Mouse (Mus musculus) MEL (cell line): ENCODE results near the gene Irx2. TPM values are rescaled to one million over a fixed set of nuclear protein-coding genes. Genes with fewer than 3 reads are reported as not detected.

Experiments used
- DNase-seq: peaks from one replicate; pipeline ENCODE4 v3.0.0; 2011; ENCODE audit warnings: low read depth, low spot score
- H3K27ac ChIP-seq: 2 replicates; pipeline ENCODE4 v1.5.1; 2012; ENCODE audit warnings: low read depth, mild to moderate bottlenecking, control low read depth, low read length, moderate library complexity; ENCODE audit not compliant: control insufficient read depth
- H3K27me3 ChIP-seq, 2 experiments: fragments of 150-350 bp in 1 of 2; sonication (generic) in 1 of 2; 2 replicates each; pipeline ENCODE4 v1.6.1; 2012; ENCODE audit warnings: low read length in 2 of 2, mild to moderate bottlenecking in 2 of 2, improper control_type of control experiment in 1 of 2, moderate library complexity in 1 of 2; ENCODE audit not compliant: insufficient read depth in 2 of 2, control insufficient read depth in 1 of 2
- H3K36me3 ChIP-seq, 2 experiments: 2 replicates each; pipeline ENCODE4 v1.6.1; 2012 to 2014; ENCODE audit warnings: low read length in 2 of 2, improper control_type of control experiment in 1 of 2, inconsistent platforms in 1 of 2, mild to moderate bottlenecking in 1 of 2; ENCODE audit not compliant: insufficient read depth in 2 of 2, control insufficient read depth in 1 of 2
- H3K4me1 ChIP-seq, 2 experiments: fragments of 150-350 bp in 1 of 2; sonication (generic) in 1 of 2; 2 replicates each; pipeline ENCODE4 v1.6.1; 2012; ENCODE audit warnings: low read length in 2 of 2, improper control_type of control experiment in 1 of 2, mild to moderate bottlenecking in 1 of 2; ENCODE audit not compliant: insufficient read depth in 2 of 2, control insufficient read depth in 1 of 2
- H3K4me3 ChIP-seq, 2 experiments: fragments of 150-350 bp in 1 of 2; sonication (generic) in 1 of 2; 2 replicates each; pipeline ENCODE4 v1.5.1; 2012; ENCODE audit warnings: low read depth in 2 of 2, low read length in 2 of 2, mild to moderate bottlenecking in 2 of 2, moderate library complexity in 2 of 2, control low read depth in 1 of 2, improper control_type of control experiment in 1 of 2; ENCODE audit not compliant: control insufficient read depth in 1 of 2, insufficient read depth in 1 of 2
- H3K79me2 ChIP-seq: 2 replicates; pipeline ENCODE4 v1.6.1; 2012; ENCODE audit warnings: mild to moderate bottlenecking, low read length, moderate library complexity; ENCODE audit not compliant: control insufficient read depth, poor library complexity, insufficient read depth
- H3K9ac ChIP-seq: 2 replicates; pipeline ENCODE4 v1.6.1; 2012; ENCODE audit warnings: low read depth, mild to moderate bottlenecking, control low read depth, low read length, moderate library complexity; ENCODE audit not compliant: control insufficient read depth, poor library complexity, severe bottlenecking
- H3K9me3 ChIP-seq: fragments of 150-350 bp; sonication (generic); replicated peaks from 2 replicates; pipeline ENCODE4 v1.6.1; 2012; ENCODE audit warnings: mild to moderate bottlenecking, low read length, improper control_type of control experiment, moderate library complexity; ENCODE audit not compliant: insufficient read depth
- BHLHE40 ChIP-seq: IDR thresholded peaks from 2 replicates; pipeline ENCODE4 v1.6.1; 2012; ENCODE audit warnings: low read depth, mild to moderate bottlenecking, inconsistent platforms, low read length, improper control_type of control experiment, borderline replicate concordance
- CHD1 ChIP-seq: IDR thresholded peaks from 2 replicates; pipeline ENCODE4 v1.6.1; 2012; ENCODE audit warnings: low read depth, mild to moderate bottlenecking, inconsistent platforms, low read length, improper control_type of control experiment
- ETS1 ChIP-seq: IDR thresholded peaks from 2 replicates; pipeline ENCODE4 v1.6.1; 2012; ENCODE audit warnings: low read depth, mild to moderate bottlenecking, inconsistent platforms, low read length, improper control_type of control experiment, moderate library complexity
- GABPA ChIP-seq: IDR thresholded peaks from 2 replicates; pipeline ENCODE4 v1.6.1; 2012; ENCODE audit warnings: low read depth, mild to moderate bottlenecking, inconsistent platforms, low read length, improper control_type of control experiment, moderate library complexity
- JUND ChIP-seq: IDR thresholded peaks from 2 replicates; pipeline ENCODE4 v1.6.1; 2011; ENCODE audit warnings: low read depth, mild to moderate bottlenecking, improper control_type of control experiment, low read length
- MAFK ChIP-seq: IDR thresholded peaks from 2 replicates; pipeline ENCODE4 v1.6.1; 2011; ENCODE audit warnings: low read depth, mild to moderate bottlenecking, low read length, improper control_type of control experiment, borderline replicate concordance
- MAZ ChIP-seq: IDR thresholded peaks from 2 replicates; pipeline ENCODE4 v1.6.1; 2012; ENCODE audit warnings: low read depth, mild to moderate bottlenecking, inconsistent platforms, low read length, improper control_type of control experiment
- MXI1 ChIP-seq: IDR thresholded peaks from 2 replicates; pipeline ENCODE4 v1.6.1; 2011; ENCODE audit warnings: mild to moderate bottlenecking, low read depth, low read length, improper control_type of control experiment
- MYB ChIP-seq: IDR thresholded peaks from 2 replicates; pipeline ENCODE4 v1.6.1; 2011; ENCODE audit warnings: mild to moderate bottlenecking, low read depth, low read length, improper control_type of control experiment
- NELFE ChIP-seq: IDR thresholded peaks from 2 replicates; pipeline ENCODE4 v1.6.1; 2011; ENCODE audit warnings: low read depth, low read length, improper control_type of control experiment
- NRF1 ChIP-seq: IDR thresholded peaks from 2 replicates; pipeline ENCODE4 v1.6.1; 2014; ENCODE audit warnings: low read depth, mild to moderate bottlenecking, inconsistent platforms, low read length, improper control_type of control experiment, moderate library complexity; ENCODE audit not compliant: poor library complexity, insufficient read depth, severe bottlenecking
- POLR2AphosphoS2 ChIP-seq: IDR thresholded peaks from 2 replicates; pipeline ENCODE4 v1.6.1; 2011; ENCODE audit warnings: low read length, improper control_type of control experiment
- RAD21 ChIP-seq: IDR thresholded peaks from 2 replicates; pipeline ENCODE4 v1.6.1; 2011; ENCODE audit warnings: mild to moderate bottlenecking, low read depth, low read length, improper control_type of control experiment
- RCOR1 ChIP-seq: IDR thresholded peaks from 2 replicates; pipeline ENCODE4 v1.6.1; 2012; ENCODE audit warnings: low read depth, mild to moderate bottlenecking, inconsistent platforms, low read length, improper control_type of control experiment
- SMC3 ChIP-seq: IDR thresholded peaks from 2 replicates; pipeline ENCODE4 v1.6.1; 2011; ENCODE audit warnings: low read depth, low read length, improper control_type of control experiment
- TAL1 ChIP-seq: IDR thresholded peaks from 2 replicates; pipeline ENCODE4 v1.6.1; 2012; ENCODE audit warnings: mild to moderate bottlenecking, inconsistent platforms, low read length, moderate library complexity, mixed read lengths
- TCF12 ChIP-seq: IDR thresholded peaks from 2 replicates; pipeline ENCODE4 v1.6.1; 2014; ENCODE audit warnings: low read depth, mild to moderate bottlenecking, inconsistent platforms, low read length, improper control_type of control experiment, moderate library complexity
- UBTF ChIP-seq: IDR thresholded peaks from 2 replicates; pipeline ENCODE4 v1.6.1; 2012; ENCODE audit warnings: low read depth, mild to moderate bottlenecking, inconsistent platforms, low read length, improper control_type of control experiment, moderate library complexity, borderline replicate concordance; ENCODE audit not compliant: insufficient read depth
- USF1 ChIP-seq: IDR thresholded peaks from 2 replicates; pipeline ENCODE4 v1.6.1; 2014; ENCODE audit warnings: low read depth, mild to moderate bottlenecking, inconsistent platforms, low read length, improper control_type of control experiment, moderate library complexity
- USF2 ChIP-seq, 2 experiments: IDR thresholded peaks; 2 replicates each; pipeline ENCODE4 v1.6.1; 2011 to 2012; ENCODE audit warnings: improper control_type of control experiment in 2 of 2, low read length in 2 of 2, borderline replicate concordance in 1 of 2, inconsistent platforms in 1 of 2, low read depth in 1 of 2, mild to moderate bottlenecking in 1 of 2; ENCODE audit not compliant: insufficient read depth in 1 of 2
- ZMIZ1 ChIP-seq: IDR thresholded peaks from 2 replicates; pipeline ENCODE4 v1.6.1; 2012; ENCODE audit warnings: low read depth, mild to moderate bottlenecking, inconsistent platforms, low read length, improper control_type of control experiment, moderate library complexity
- ZNF384 ChIP-seq: IDR thresholded peaks from 2 replicates; pipeline ENCODE4 v1.6.1; 2012; ENCODE audit warnings: low read depth, mild to moderate bottlenecking, inconsistent platforms, low read length, improper control_type of control experiment
- polyA plus RNA-seq, 2 experiments: library from polyadenylated mRNA; stranded (reverse) in 1 of 2; unstranded in 1 of 2; fragments of >175 nt in 1 of 2; fragments of >200 nt in 1 of 2; gene quantifications; 2 replicates each; pipeline versions ENCODE4 v1.2.1 to v1.2.4; 2012; ENCODE audit warnings: low replicate concordance in 2 of 2, low read depth in 1 of 2; ENCODE audit not compliant: insufficient read length in 2 of 2, insufficient read depth in 1 of 2, missing spikeins in 1 of 2
- total RNA-seq: library from RNA; depleted of rRNA; stranded (reverse); fragments of 300-350 nt; gene quantifications from 2 replicates; pipeline ENCODE4 v1.2.3, GENCODE M21; 2012

Irx2 gene
- total and polyA plus RNA-seq, 3 experiments: not detected

DNA sequence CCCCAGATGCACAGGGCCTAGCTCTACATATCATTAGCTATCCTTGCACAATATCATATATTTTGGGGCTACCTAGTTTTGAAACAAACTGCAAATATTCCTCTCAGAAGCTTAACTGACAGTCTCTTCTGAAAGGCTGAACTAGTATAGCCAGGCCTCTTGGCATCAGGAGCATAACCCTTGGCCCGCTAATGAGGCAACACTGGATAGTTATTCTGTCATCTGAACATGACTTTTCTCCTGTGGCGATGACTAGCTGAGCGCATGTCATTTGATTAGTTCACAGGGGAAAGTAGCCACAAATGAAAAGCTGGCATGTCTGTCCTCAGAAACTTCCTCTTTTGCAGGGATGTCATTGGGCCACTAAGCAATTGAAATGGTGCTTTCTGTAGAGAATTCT is 29.4 kb upstream of the Irx2 start:
- H3K4me1 ChIP-seq: no peaks in the 10 kb centered on the region
- H3K4me3 ChIP-seq: no peak overlapping the region
- TF ChIP-seq USF1: no peak
- TF ChIP-seq TCF12: no peak
- no peak for TF ChIP-seq ZMIZ1
- no peak for TF ChIP-seq MAZ
- TF ChIP-seq UBTF: no peak
- no peak for TF ChIP-seq POLR2AphosphoS2
- TF ChIP-seq ETS1: no peak
- TF ChIP-seq TAL1: no peak
- TF ChIP-seq MAFK: no peak
- TF ChIP-seq SMC3: no peak
- no peak for TF ChIP-seq GABPA
- no peak for TF ChIP-seq BHLHE40
- no peak for TF ChIP-seq NELFE
- no peak for TF ChIP-seq USF2 (IDR thresholded peaks at IDR 0.05; ENCODE audit: borderline replicate concordance in 1 of 2, insufficient read depth in 1 of 2, low read depth in 1 of 2, low read length in 2 of 2)
- no peak overlapping the region for H3K9ac ChIP-seq
- no peaks in the 10 kb centered on the region for H3K9me3 ChIP-seq
- no peaks in the 10 kb centered on the region for H3K27me3 ChIP-seq
- no peaks in the 10 kb centered on the region for H3K36me3 ChIP-seq
- H3K27ac ChIP-seq: no peak overlapping the region
- H3K79me2 ChIP-seq: no peaks in the 10 kb centered on the region
- no peak for DNase-seq

DNA sequence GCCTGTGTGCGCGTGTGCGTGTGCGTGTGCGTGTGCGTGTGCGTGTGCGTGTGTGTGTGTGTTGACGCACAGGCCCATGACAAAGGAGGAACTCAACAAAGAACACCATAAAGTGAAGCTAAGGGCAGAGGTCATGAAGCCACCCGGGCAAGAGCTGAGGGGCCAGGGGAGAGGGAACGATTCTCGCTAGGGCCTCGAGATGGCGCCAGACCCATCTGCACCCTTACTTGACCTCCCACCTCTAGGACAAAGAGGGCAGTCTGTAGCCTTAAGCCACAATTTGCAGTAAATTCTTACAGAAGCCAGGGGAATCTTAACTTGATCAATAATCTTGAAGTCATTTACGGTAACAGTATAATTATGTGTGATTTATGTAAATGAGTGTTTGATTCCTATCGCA is 19.9 kb upstream of the Irx2 start:
- no peak overlapping the region for H3K9ac ChIP-seq
- H3K27ac ChIP-seq: no peak overlapping the region
- DNase-seq: no peak
- H3K4me3 ChIP-seq: no peak overlapping the region
- no peaks in the 10 kb centered on the region for H3K9me3 ChIP-seq
- no peaks in the 10 kb centered on the region for H3K4me1 ChIP-seq
- H3K27me3 ChIP-seq: no peaks in the 10 kb centered on the region
- H3K79me2 ChIP-seq: no peaks in the 10 kb centered on the region
- no peak for TF ChIP-seq RCOR1
- TF ChIP-seq RAD21: no peak
- no peak for TF ChIP-seq NELFE
- TF ChIP-seq MXI1: no peak
- no peak for TF ChIP-seq MYB
- no peak for TF ChIP-seq TCF12
- no peak for TF ChIP-seq CHD1
- TF ChIP-seq BHLHE40: no peak
- TF ChIP-seq ZNF384: no peak
- no peak for TF ChIP-seq JUND
- TF ChIP-seq NRF1: no peak
- H3K36me3 ChIP-seq: no peaks in the 10 kb centered on the region
